Mouse (Mus musculus) limb, embryonic 12.5 days (tissue): Measurements from ENCODE around the gene Otx1. TPM values are rescaled to one million over a fixed set of nuclear protein-coding genes. Genes with fewer than 3 reads are reported as not detected.

Experiments
- ATAC-seq: fragments of 200-750 bp; cut with Nextera tagmentation; 2 replicates; pipeline ENCODE4 v1.8.0; 2017; ENCODE audit warnings: low read depth, moderate TSS enrichment; ENCODE audit not compliant: insufficient number of reproducible peaks, insufficient read depth, low FRiP score, low TSS enrichment
- H3K27ac ChIP-seq: fragments of 300-500 bp; sonication (generic); 2 replicates; pipeline ENCODE4 v1.5.1; 2016; ENCODE audit warnings: mild to moderate bottlenecking, moderate library complexity
- H3K27me3 ChIP-seq: fragments of 300-500 bp; sonication (generic); 2 replicates; pipeline ENCODE4 v1.6.1; 2016; ENCODE audit warnings: mild to moderate bottlenecking, moderate library complexity
- H3K36me3 ChIP-seq: fragments of 300-500 bp; sonication (generic); 2 replicates; pipeline ENCODE4 v1.6.1; 2016; ENCODE audit warnings: mild to moderate bottlenecking, moderate library complexity
- H3K4me1 ChIP-seq: fragments of 300-500 bp; sonication (generic); replicated peaks from 2 replicates; pipeline ENCODE4 v1.6.1; 2016
- H3K4me2 ChIP-seq: fragments of 300-500 bp; sonication (generic); 2 replicates; pipeline ENCODE4 v1.6.1; 2016; ENCODE audit warnings: mild to moderate bottlenecking, moderate library complexity
- H3K4me3 ChIP-seq: fragments of 300-500 bp; sonication (generic); replicated peaks from 2 replicates; pipeline ENCODE4 v1.5.1; 2016; ENCODE audit warnings: mild to moderate bottlenecking
- H3K9ac ChIP-seq: fragments of 300-500 bp; sonication (generic); replicated peaks from 2 replicates; pipeline ENCODE4 v1.6.1; 2016; ENCODE audit warnings: mild to moderate bottlenecking, moderate library complexity
- H3K9me3 ChIP-seq: fragments of 300-500 bp; sonication (generic); 2 replicates; pipeline ENCODE4 v1.6.1; 2016; ENCODE audit warnings: mild to moderate bottlenecking, moderate library complexity
- WGBS: fragments of 180-500 bp; shearing (Covaris S2); methylation state at CpG from one replicate; pipeline ENCODE4 v1.1.7; 2016; 5-methylcytosine and 5-hydroxymethylcytosine counted together
- polyA plus RNA-seq: library from polyadenylated mRNA; unstranded; fragments of >200 nt; fragmentation: Nextera tagmentation; extraction: Ambion mirVana; gene quantifications from 2 replicates; pipeline ENCODE4 v1.2.1, GENCODE M21; 2016

Otx1 gene
- polyA plus RNA-seq, 1 experiment from 2014 or later = 1.1 TPM

GRCm38 (mm10) chr11:22007088-22007780, 4.5 kb upstream of the Otx1 start:
- 2% methylated on average over 20 of the region's 20 CpGs for WGBS
- Histone ChIP-seq H3K4me2 (peak overlapping the region; percentile 15; the same call in 1 of the 2 replicates), H3K27ac (no peak overlapping the region), H3K9ac (no peak overlapping the region), H3K9me3 (no peaks in the 10 kb centered on the region), H3K4me1 (peaks cover 29% of the 10 kb centered on the region), H3K36me3 (no peaks in the 10 kb centered on the region), H3K27me3 (peaks cover 74% of the 10 kb centered on the region), H3K4me3 (0 out of 2 replicates have a peak overlapping the region, but pooled peaks have one; percentile 4)
- no peak for ATAC-seq

GRCm38 (mm10) chr11:22006471-22007087, 3.9 kb upstream of the Otx1 start:
- Histone ChIP-seq H3K4me3 (no peak overlapping the region), H3K4me2 (peak overlapping the region; percentile 15; the same call in 1 of the 2 replicates), H3K36me3 (no peaks in the 10 kb centered on the region), H3K27ac (no peak overlapping the region), H3K4me1 (peaks cover 35% of the 10 kb centered on the region), H3K27me3 (peaks cover 81% of the 10 kb centered on the region), H3K9me3 (no peaks in the 10 kb centered on the region), H3K9ac (no peak overlapping the region)
- WGBS = 8% methylated on average over 12 of the region's 12 CpGs
- ATAC-seq = no peak

- Histone ChIP-seq H3K27me3 (peaks cover 86% of the 10 kb centered on the region), H3K4me3 (no peak overlapping the region), H3K4me1 (peaks cover 47% of the 10 kb centered on the region), H3K9ac (no peak overlapping the region), H3K36me3 (no peaks in the 10 kb centered on the region), H3K27ac (no peak overlapping the region), H3K9me3 (no peaks in the 10 kb centered on the region), H3K4me2 (no peak overlapping the region)
- no peak for ATAC-seq
- 4% methylated on average over 9 of the region's 9 CpGs for WGBS
These were observed 2.7 kb upstream of the Otx1 start for GRCm38 (mm10) chr11:22005281-22005870.

GRCm38 (mm10) chr11:22004331-22004841, 1.7 kb upstream of the Otx1 start:
- no peak for ATAC-seq
- Histone ChIP-seq H3K36me3 (no peaks in the 10 kb centered on the region), H3K27ac (no peak overlapping the region), H3K4me1 (peaks cover 48% of the 10 kb centered on the region), H3K9me3 (no peaks in the 10 kb centered on the region), H3K4me2 (peak overlapping the region; percentile 19; the same call in 1 of the 2 replicates), H3K4me3 (peak overlapping the region; percentile 6; the same call in 1 of the 2 replicates), H3K27me3 (peaks cover 91% of the 10 kb centered on the region), H3K9ac (no peak overlapping the region)
- WGBS = under 1% methylated on average over 16 of the region's 18 CpGs

- Histone ChIP-seq H3K4me1 (peaks cover 48% of the 10 kb centered on the region), H3K27me3 (peaks cover 99% of the 10 kb centered on the region), H3K27ac (no peak overlapping the region), H3K36me3 (no peaks in the 10 kb centered on the region), H3K9ac (no peak overlapping the region), H3K4me2 (peak overlapping the region; percentile 95; the same call in 1 of the 2 replicates), H3K9me3 (no peaks in the 10 kb centered on the region), H3K4me3 (0 out of 2 replicates have a peak overlapping the region, but pooled peaks have one; percentile 56)
- ATAC-seq = no peak
- under 1% methylated on average over 31 of the region's 31 CpGs for WGBS
These were observed 764 bp upstream of the Otx1 start for GRCm38 (mm10) chr11:22003341-22003981.

- H3K9me3 ChIP-seq = no peaks in the 10 kb centered on the region
- ATAC-seq = no peak
- H3K4me1 ChIP-seq = peaks cover 43% of the 10 kb centered on the region
- WGBS = under 1% methylated on average over 33 of the region's 34 CpGs
- peak overlapping the region; percentile 56 for H3K4me3 ChIP-seq
- no peaks in the 10 kb centered on the region for H3K36me3 ChIP-seq
- peak overlapping the region; percentile 58 for H3K9ac ChIP-seq
- peaks cover 99% of the 10 kb centered on the region for H3K27me3 ChIP-seq
- H3K4me2 ChIP-seq = peak overlapping the region; percentile 95
- 0 out of 2 replicates have a peak overlapping the region, but pooled peaks have one; percentile 29 for H3K27ac ChIP-seq
These were observed 475 bp downstream of the Otx1 start for GRCm38 (mm10) chr11:22002062-22002782.

GRCm38 (mm10) chr11:22001321-22002061, 1.2 kb downstream of the Otx1 start:
- Histone ChIP-seq H3K9me3 (no peaks in the 10 kb centered on the region), H3K27me3 (peaks cover 99% of the 10 kb centered on the region), H3K4me2 (peak overlapping the region; percentile 95), H3K4me3 (peak overlapping the region; percentile 56), H3K4me1 (peaks cover 47% of the 10 kb centered on the region), H3K27ac (0 out of 2 replicates have a peak overlapping the region, but pooled peaks have one; percentile 29), H3K36me3 (no peaks in the 10 kb centered on the region), H3K9ac (peak overlapping the region; percentile 58)
- peak; percentile 90 for ATAC-seq
- under 1% methylated on average over 44 of the region's 59 CpGs for WGBS

GRCm38 (mm10) chr11:22000316-22001076, 2.2 kb downstream of the Otx1 start:
- Histone ChIP-seq H3K4me3 (peak overlapping the region; percentile 56), H3K4me2 (peak overlapping the region; percentile 95), H3K27ac (no peak overlapping the region), H3K36me3 (no peaks in the 10 kb centered on the region), H3K4me1 (peaks cover 55% of the 10 kb centered on the region), H3K9me3 (no peaks in the 10 kb centered on the region), H3K27me3 (peaks cover 100% of the 10 kb centered on the region), H3K9ac (peak overlapping the region; percentile 42; the same call in 1 of the 2 replicates)
- ATAC-seq = no peak
- WGBS = 1% methylated on average over 43 of the region's 48 CpGs

GRCm38 (mm10) chr11:21999396-22000315, 3.0 kb downstream of the Otx1 start:
- Histone ChIP-seq H3K4me1 (peaks cover 53% of the 10 kb centered on the region), H3K9me3 (no peaks in the 10 kb centered on the region), H3K27ac (no peak overlapping the region), H3K9ac (no peak overlapping the region), H3K4me2 (0 out of 2 replicates have a peak overlapping the region, but pooled peaks have one; percentile 2), H3K27me3 (peaks cover 98% of the 10 kb centered on the region), H3K4me3 (peak overlapping the region; percentile 56; the same call in 1 of the 2 replicates), H3K36me3 (no peaks in the 10 kb centered on the region)
- no peak for ATAC-seq
- 2% methylated on average over 31 of the region's 31 CpGs for WGBS
